Mouse (Mus musculus) adrenal gland, postnatal 4 days (tissue): ENCODE data around the gene Asic3. TPM values are rescaled to one million over a fixed set of nuclear protein-coding genes. Genes with fewer than 3 reads are reported as not detected.
A peak's percentile ranks its signal among the peaks of the same experiment; 100 is the strongest.

Experiments
- DNase-seq, 2 experiments: peaks; one replicate each; pipeline ENCODE4 v3.0.0; 2021 to 2022; ENCODE audit warnings: low spot score in 2 of 2, mixed read lengths in 2 of 2
- total RNA-seq, 2 experiments: library from RNA; stranded (reverse); gene quantifications; 2 replicates each; pipeline ENCODE4 v1.2.3; 2021

Gene Asic3
- total RNA-seq, 2 experiments from 2014 or later: 0.20 to 0.22 TPM

GRCm38 (mm10) chr5:24446630-24447029 is 33.4 kb downstream of the Asic3 start:
- no peak for DNase-seq

GRCm38 (mm10) chr5:24447624-24448298 is 34.6 kb downstream of the Asic3 start, which contains the start of gene Tmub1:
Gene Tmub1 (minus strand): TSS chr5:24447854.
- peak; percentile 62 to 75 for DNase-seq

DNA sequence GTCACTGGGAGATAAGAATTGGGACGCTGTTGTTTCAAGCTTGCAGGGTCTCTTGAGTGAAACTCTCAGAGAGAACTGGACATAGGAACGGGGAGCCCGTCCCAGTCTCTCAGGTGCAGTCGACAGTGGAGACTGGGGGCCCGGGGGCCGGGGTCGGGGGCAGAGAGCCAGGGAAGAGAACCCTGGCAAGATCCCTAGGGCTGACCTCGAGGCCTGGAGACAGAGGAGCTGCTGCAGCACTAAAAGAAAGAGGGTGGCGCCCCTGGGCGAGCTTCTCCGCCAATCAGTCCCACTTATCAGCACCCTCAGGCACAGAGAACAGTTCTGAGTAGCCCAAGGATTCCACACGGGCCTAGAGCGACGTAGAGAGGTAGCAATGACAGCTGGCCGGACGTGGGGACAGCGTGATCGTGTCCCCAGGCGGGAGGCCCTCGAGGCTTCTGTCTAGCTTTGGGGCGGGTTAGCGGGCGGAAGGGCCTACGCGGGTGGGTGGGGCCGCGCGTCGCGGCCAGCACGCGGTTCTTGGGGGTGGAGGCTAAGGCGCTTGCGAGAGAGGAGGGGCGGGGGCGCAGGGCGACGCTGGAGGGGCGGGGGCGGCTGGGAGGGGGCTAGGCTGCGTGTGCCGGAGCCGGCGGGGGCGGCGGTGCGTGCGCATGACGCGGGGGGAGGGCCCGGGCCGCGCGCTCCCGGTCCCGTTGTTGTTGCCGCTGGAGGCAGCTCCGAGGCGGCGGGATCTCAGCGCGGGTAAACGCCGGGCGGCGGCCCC is 38.3 kb downstream of the Asic3 start:
- DNase-seq: peak; percentile 59 to 73

DNA sequence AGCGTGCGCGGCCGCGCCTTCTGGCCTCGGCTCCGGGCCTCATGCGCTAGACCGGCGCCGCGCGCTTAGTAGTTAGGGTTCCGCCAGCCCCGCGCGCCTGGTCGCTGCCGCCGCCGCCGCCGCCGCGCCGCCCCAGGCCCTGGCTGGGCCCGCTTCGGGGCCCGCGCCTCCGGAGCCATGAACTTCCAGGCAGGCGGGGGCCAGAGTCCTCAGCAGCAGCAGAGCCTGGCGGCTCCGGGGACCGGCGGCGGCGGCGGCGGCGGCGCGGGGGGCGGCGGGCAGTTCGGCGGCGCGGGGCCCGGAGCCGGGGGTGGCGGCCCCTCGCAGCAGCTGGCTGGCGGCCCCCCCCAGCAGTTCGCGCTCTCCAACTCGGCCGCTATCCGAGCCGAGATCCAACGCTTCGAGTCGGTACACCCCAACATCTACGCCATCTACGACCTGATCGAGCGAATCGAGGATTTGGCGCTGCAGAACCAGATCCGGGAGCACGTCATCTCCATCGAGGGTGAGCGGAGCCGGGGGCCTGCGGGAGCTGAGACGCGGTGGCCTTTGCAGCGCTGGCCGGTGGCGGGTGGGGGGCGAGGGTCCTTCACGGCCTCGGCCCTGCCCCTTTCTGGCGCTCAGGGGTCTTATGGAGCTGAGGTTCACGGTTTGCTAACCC is 39.0 kb downstream of the Asic3 start, which contains the start of gene Agap3:
Agap3 (plus strand) TSS at position 148 of the 661 bp plus-strand sequence.
- peak in 1 of 2 experiments; percentile 25 for DNase-seq

DNA sequence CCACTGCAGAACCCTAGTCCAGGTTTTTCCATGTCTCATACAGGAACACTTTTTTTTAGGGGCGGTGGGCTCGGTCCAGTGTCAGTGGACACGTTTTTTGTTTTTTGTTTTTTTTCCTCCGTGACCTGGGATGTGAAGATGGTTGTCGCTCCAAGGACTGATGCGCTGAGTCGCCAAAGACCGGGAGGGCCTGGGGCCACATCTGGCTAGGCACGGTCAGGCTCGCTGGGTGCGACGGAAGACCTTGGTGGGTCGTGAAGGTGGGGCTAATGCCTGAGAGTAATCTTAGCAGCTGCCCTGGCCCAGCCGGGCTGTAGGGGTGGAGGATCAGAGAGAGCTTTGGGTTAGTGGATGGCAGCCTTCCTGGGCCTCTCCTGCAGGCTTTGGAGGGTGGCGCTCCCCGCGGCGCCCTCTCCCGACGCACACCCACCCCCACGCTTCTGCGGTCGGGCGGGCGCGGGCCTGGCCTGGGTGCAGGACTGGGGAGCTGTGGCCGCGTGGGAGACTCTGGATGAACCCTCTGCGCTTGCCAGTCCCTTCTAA is 39.6 kb downstream of the Asic3 start:
- DNase-seq: no peak

GRCm38 (mm10) chr5:24453283-24453984 is 40.2 kb downstream of the Asic3 start:
- DNase-seq: no peak

- DNase-seq: no peak
These were observed 40.8 kb downstream of the Asic3 start for GRCm38 (mm10) chr5:24453985-24454303.

GRCm38 (mm10) chr5:24455076-24455475 is 41.9 kb downstream of the Asic3 start:
- DNase-seq: no peak

GRCm38 (mm10) chr5:24455613-24456012 is 42.4 kb downstream of the Asic3 start:
- no peak for DNase-seq

GRCm38 (mm10) chr5:24466762-24467161 is 53.6 kb downstream of the Asic3 start:
- no peak for DNase-seq

Other genes with a start within 250 kb of the Asic3 start
- 10 to 100 TPM; 12.3 to 14.1 TPM for gene Nupl2, start 248.4 kb upstream of the Asic3 start, total RNA-seq
- 10 to 100 TPM; 38.6 to 42.4 TPM for gene Kcnh2, start 61.8 kb upstream of the Asic3 start, total RNA-seq
- gene Nos3, start 48.6 kb upstream of the Asic3 start, total RNA-seq: 10 to 100 TPM; 11.5 to 12.3 TPM
- under 1 TPM; 0.42 to 0.62 TPM for gene Atg9b, start 21.2 kb upstream of the Asic3 start, total RNA-seq
- 10 to 100 TPM; 73.9 to 84.8 TPM for gene Abcb8, start 19.7 kb upstream of the Asic3 start, total RNA-seq
- 10 to 100 TPM; 42.6 to 43.9 TPM for gene Cdk5, start 10.1 kb downstream of the Asic3 start, total RNA-seq
- gene Slc4a2, start 10.4 kb downstream of the Asic3 start, total RNA-seq: 10 to 100 TPM; 60.8 to 70.1 TPM
- gene Fastk, start 31.9 kb downstream of the Asic3 start, total RNA-seq: 100 to 1,000 TPM; 108 to 127 TPM
- gene Tmub1, start 34.5 kb downstream of the Asic3 start, total RNA-seq: 10 to 100 TPM; 11.1 to 11.3 TPM
- 10 to 100 TPM; 88.4 to 89.2 TPM for gene Agap3, start 38.8 kb downstream of the Asic3 start, total RNA-seq
- under 1 TPM in 1 of 2 experiments, not detected in 1; 0.11 TPM for gene Gbx1, start 113.8 kb downstream of the Asic3 start, total RNA-seq
- 1 to 10 TPM; 2.6 to 3.0 TPM for gene Asb10, start 127.6 kb downstream of the Asic3 start, total RNA-seq
- gene 4931409K22Rik, start 143.4 kb downstream of the Asic3 start, total RNA-seq: under 1 TPM in 1 of 2 experiments, not detected in 1; 0.11 TPM
- gene Abcf2, start 164.1 kb downstream of the Asic3 start, total RNA-seq: 10 to 100 TPM; 54.7 to 59.8 TPM
- gene Chpf2, start 173.3 kb downstream of the Asic3 start, total RNA-seq: 10 to 100 TPM; 59.1 to 68.4 TPM
- 10 to 100 TPM; 27.9 to 30.6 TPM for gene Smarcd3, start 211.0 kb downstream of the Asic3 start, total RNA-seq